Mouse (Mus musculus): ENCODE measurements at regions not wholly inside any gene's neighbourhood (a gene's known extent, or its start where the extent isn't known, plus 50 kb on each side); places are given as distances from the start of the nearest gene placed in this dataset.

DNA sequence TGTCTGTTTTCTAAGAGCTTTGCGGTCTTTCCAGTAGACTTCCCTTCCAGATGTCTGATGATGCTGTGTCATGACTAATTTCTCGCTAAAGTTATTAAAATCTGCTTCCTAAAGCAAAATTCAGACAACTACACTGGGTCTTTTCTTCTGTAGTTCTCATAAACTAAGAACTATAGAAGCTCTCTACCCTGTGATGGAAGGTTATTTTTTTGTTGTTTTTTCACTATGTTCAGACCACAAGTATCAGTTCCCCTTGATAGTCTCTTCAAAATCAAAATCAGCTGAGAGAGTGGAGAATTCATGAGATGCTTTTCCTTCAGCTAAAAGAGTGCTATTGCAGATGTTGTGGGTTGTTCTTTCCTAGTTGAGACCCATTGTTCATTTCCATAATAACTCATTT is 85.1 kb upstream of the Ctsc start:
- Histone ChIP-seq H3K27me3 (replicated peaks) (no peaks in the 10 kb centered on the region), H3K4me3 (replicated peaks in 1 of 3; ENCODE audit: low read depth in 2 of 3, low read length in 2 of 3, poor library complexity in 1 of 3) (no peak overlapping the region), H3K4me1 (ENCODE audit: control insufficient read depth in 1 of 2, insufficient read depth in 2 of 2) (peaks cover 0 to 21% of the 10 kb centered on the region in 2 experiments; a peak in 2 of 4 replicates), H3K9me3 (replicated peaks; ENCODE audit: low read length) (no peaks in the 10 kb centered on the region), H3K79me2 (replicated peaks; ENCODE audit: control insufficient read depth, extremely low read depth, insufficient read depth, poor library complexity, severe bottlenecking) (no peaks in the 10 kb centered on the region), H3K27ac (ENCODE audit: insufficient read depth, low read depth) (no peak overlapping the region), H3K36me3 (replicated peaks in 1 of 2; ENCODE audit: control insufficient read depth in 1 of 2, insufficient read depth in 1 of 2, low read length in 1 of 2) (no peaks in the 10 kb centered on the region), H3K9ac (ENCODE audit: insufficient read depth, low read depth) (no peak overlapping the region), H3K4me2 (ENCODE audit: insufficient read depth, low read depth, poor library complexity, severe bottlenecking) (no peak overlapping the region)
- dilution Hi-C loops (cut with MboI; ENCODE audit: extremely low pct_ligation_motif_present, extremely low pct_unique_long_range_greater_than_20kb, low sequenced_read_pairs) = no loop called here
- TF ChIP-seq TCF12 (IDR thresholded peaks at IDR 0.05; ENCODE audit: low read depth, low read length) (peak; percentile 43; the same call in 1 of the 2 replicates), NELFE (IDR thresholded peaks at IDR 0.05; ENCODE audit: low read depth, low read length) (no peak), E2F4 (IDR thresholded peaks at IDR 0.05; ENCODE audit: insufficient replicate concordance, low read depth, low read length) (no peak), USF2 (conservative IDR thresholded peaks at IDR 0.05; ENCODE audit: low read depth, low read length) (no peak), MYC (IDR thresholded peaks at IDR 0.05; ENCODE audit: low read depth, low read length) (no peak), CTCF (conservative IDR thresholded peaks at IDR 0.05 in 1 of 2, IDR thresholded peaks at IDR 0.05 in 1 of 2; ENCODE audit: low read depth in 2 of 2, low read length in 2 of 2) (no peak), POLR2AphosphoS2 (IDR thresholded peaks at IDR 0.05; ENCODE audit: low read depth, low read length) (no peak), ZNF384 (IDR thresholded peaks at IDR 0.05; ENCODE audit: low read depth, low read length) (peak; percentile 79), JUND (conservative IDR thresholded peaks at IDR 0.05; ENCODE audit: low read depth, low read length) (peak; percentile 60; the same call in 1 of the 2 replicates), SMC3 (IDR thresholded peaks at IDR 0.05; ENCODE audit: low read depth, low read length) (peak; percentile 19; the same call in 1 of the 2 replicates), MEF2A (IDR thresholded peaks at IDR 0.05; ENCODE audit: borderline replicate concordance, low read depth, low read length) (no peak), MAX (IDR thresholded peaks at IDR 0.05; ENCODE audit: low read length) (no peak), CHD2 (IDR thresholded peaks at IDR 0.05; ENCODE audit: low read length) (no peak), IRF4 (IDR thresholded peaks at IDR 0.05; ENCODE audit: low read depth, low read length) (peak; percentile 89), EP300 (IDR thresholded peaks at IDR 0.05; ENCODE audit: low read length) (peak; percentile 93), MAZ (IDR thresholded peaks at IDR 0.05; ENCODE audit: low read depth, low read length) (no peak), MAFK (IDR thresholded peaks at IDR 0.05; ENCODE audit: insufficient replicate concordance, low read length) (0 out of 2 replicates have a peak, but pooled peaks have one; percentile 49), ZMIZ1 (IDR thresholded peaks at IDR 0.05; ENCODE audit: low read depth, low read length) (no peak), RAD21 (IDR thresholded peaks at IDR 0.05; ENCODE audit: low read depth, low read length) (no peak), MXI1 (IDR thresholded peaks at IDR 0.05; ENCODE audit: low read depth, low read length) (no peak), ELF1 (IDR thresholded peaks at IDR 0.05; ENCODE audit: low read depth, low read length) (no peak), POLR2A (IDR thresholded peaks at IDR 0.05; ENCODE audit: low read depth, low read length) (no peak), ETS1 (conservative IDR thresholded peaks at IDR 0.05; ENCODE audit: low read depth, low read length) (peak; percentile 90), ZC3H11A (IDR thresholded peaks at IDR 0.05; ENCODE audit: low read depth, low read length) (no peak), PAX5 (IDR thresholded peaks at IDR 0.05; ENCODE audit: low read length) (no peak), CHD1 (IDR thresholded peaks at IDR 0.05; ENCODE audit: low read depth, low read length) (no peak), HCFC1 (IDR thresholded peaks at IDR 0.05; ENCODE audit: low read depth, low read length) (no peak), ZKSCAN1 (IDR thresholded peaks at IDR 0.05; ENCODE audit: borderline replicate concordance, low read depth, low read length) (no peak), RCOR1 (conservative IDR thresholded peaks at IDR 0.05; ENCODE audit: low read depth, low read length) (0 out of 2 replicates have a peak, but pooled peaks have one; percentile 20), TBP (conservative IDR thresholded peaks at IDR 0.05; ENCODE audit: low read depth, low read length) (0 out of 2 replicates have a peak, but pooled peaks have one; percentile 36), SIN3A (IDR thresholded peaks at IDR 0.05; ENCODE audit: low read length) (no peak), KAT2A (IDR thresholded peaks at IDR 0.05; ENCODE audit: insufficient replicate concordance, low read length) (no peak), GABPA (IDR thresholded peaks at IDR 0.05; ENCODE audit: insufficient replicate concordance, low read depth, low read length) (no peak), NRF1 (IDR thresholded peaks at IDR 0.05; ENCODE audit: low read depth, low read length) (no peak), UBTF (IDR thresholded peaks at IDR 0.05; ENCODE audit: low read depth, low read length) (no peak), BHLHE40 (IDR thresholded peaks at IDR 0.05; ENCODE audit: low read depth, low read length) (peak; percentile 44; the same call in 1 of the 2 replicates), JUN (IDR thresholded peaks at IDR 0.05; ENCODE audit: insufficient read depth, low read depth, low read length) (peak; percentile 44; the same call in 1 of the 2 replicates), USF1 (IDR thresholded peaks at IDR 0.05; ENCODE audit: low read depth, low read length) (no peak)
- peak; percentile 85 for DNase-seq (ENCODE audit: extremely low read depth)
- in situ Hi-C loops (cut with MboI; ENCODE audit: low pct_ligation_motif_present, low pct_unique_long_range_greater_than_20kb, low sequenced_read_pairs) = no loop called here
